15 mouse cellular contexts compared by ENCODE assay signal in genomic region chr19:37214711-37215110, GRCm38 (mm10). TPM values are rescaled to one million over a fixed set of nuclear protein-coding genes. Genes with fewer than 3 reads are reported as not detected.
DNase-seq lines count a peak whose midpoint lies in the region; TF ChIP-seq lines count a peak whose summit lies in the region.
"Had no signal": no experiment of that assay in that cellular context is flagged by ENCODE, and none has a peak within 500 bp of the region (broad histone marks: within the 10 kb centered on the region; RNA-seq: fewer than 3 reads in every experiment).

No protein-coding gene starts in this region.

- no peak for TF ChIP-seq CTCF in left cerebral cortex, adult 2 months (IDR thresholded peaks at IDR 0.05)

- intact Hi-C loops in left cerebral cortex, adult 2 months (cut with DNase I), result loop anchor here (2.0 kb wide), 1 partner anchor 50 kb away; no protein-coding TSS in a partner anchor

- H3K4me3 ChIP-seq in left cerebral cortex, adult 2 months, result no peak overlapping the region
- H3K4me3 ChIP-seq: embryonic facial prominence, embryonic 10.5 days; erythroblast, embryonic 14.5 days; forebrain, embryonic 15.5 days; kidney, embryonic 15.5 days; liver, embryonic 13.5 days had no signal

- no peak overlapping the region for H3K27ac ChIP-seq in left cerebral cortex, adult 2 months
- H3K27ac ChIP-seq: embryonic facial prominence, embryonic 10.5 days; forebrain, embryonic 15.5 days; kidney, embryonic 15.5 days had no signal

- DNase-seq in cerebellum, adult 18-20 months, result peak; percentile 22 to 30
- DNase-seq in cerebellum, postnatal 10 days, result no peak
- peak; percentile 49 for DNase-seq in kidney, postnatal 14 days
- DNase-seq in kidney, adult 9 months, result no peak
- DNase-seq in lung, postnatal 14 days, result peak; percentile 22
- DNase-seq in lung, postnatal 25 days (ENCODE audit: low spot score), result no peak
- no peak for DNase-seq in retina, postnatal 1 day
- no peak for DNase-seq in left cerebral cortex, adult 2 months (ENCODE audit: extremely low spot score in 1 of 2, low spot score in 2 of 2)
- DNase-seq: cerebellum, postnatal 14 days; liver, embryonic 13.5 days; right cerebral cortex, postnatal 14 days had no signal

RNA-seq across cellular contexts. Expression of gene Cpeb3, which starts 6.3 kb away (rescaled TPM):
- 10 to 100 TPM; 87.0 to 96.0 TPM for total RNA-seq in left cerebral cortex, adult 2 months (2021)

RNA-seq across cellular contexts. Expression of gene March5, which starts 7.4 kb away (rescaled TPM):
- 10 to 100 TPM; 82.6 to 96.0 TPM for total RNA-seq in left cerebral cortex, adult 2 months (2021)

Comparison
In these comparisons a context has a peak if more than half of its experiments do, and no peak if none do; other contexts are left out.
1. DNase-seq: peak in cerebellum, adult 18-20 months (2 of 2), kidney, postnatal 14 days (single experiment) and lung, postnatal 14 days (single experiment); none in cerebellum, postnatal 10 days (0 of 2), kidney, adult 9 months (single experiment), lung, postnatal 25 days (single experiment), retina, postnatal 1 day (single experiment) and left cerebral cortex, adult 2 months (0 of 2).